Mouse (Mus musculus): ENCODE measurements around the gene Chmp4b.

Gene Chmp4b

GRCm38 (mm10) chr2:154641176-154641575 lies 10.3 kb upstream of the Chmp4b start:
- no peak for DNase-seq (ENCODE audit: low read depth)

GRCm38 (mm10) chr2:154642005-154642459 lies 9.5 kb upstream of the Chmp4b start:
- no peak for DNase-seq (ENCODE audit: low read depth)

GRCm38 (mm10) chr2:154642712-154643385 lies 8.7 kb upstream of the Chmp4b start:
- DNase-seq (ENCODE audit: low read depth): no peak

GRCm38 (mm10) chr2:154646634-154647033 lies 4.9 kb upstream of the Chmp4b start:
- DNase-seq (ENCODE audit: low read depth): peak; percentile 44

- peak; percentile 65 for DNase-seq (ENCODE audit: low read depth)
Measured at GRCm38 (mm10) chr2:154648086-154648485, 3.4 kb upstream of the Chmp4b start.

- no peak for DNase-seq (ENCODE audit: low read depth)
Measured at GRCm38 (mm10) chr2:154650404-154650803, 1.1 kb upstream of the Chmp4b start.

- no peak for DNase-seq (ENCODE audit: low read depth)
Measured at GRCm38 (mm10) chr2:154654976-154655375, 3.5 kb downstream of the Chmp4b start.

GRCm38 (mm10) chr2:154655878-154656414 lies 4.4 kb downstream of the Chmp4b start:
- no peak for DNase-seq (ENCODE audit: low read depth)

- DNase-seq (ENCODE audit: low read depth): peak; percentile 98
Measured at GRCm38 (mm10) chr2:154656710-154657485, 5.4 kb downstream of the Chmp4b start.

GRCm38 (mm10) chr2:154657486-154658237 lies 6.2 kb downstream of the Chmp4b start:
- DNase-seq (ENCODE audit: low read depth): peak; percentile 94

GRCm38 (mm10) chr2:154659070-154659469 lies 7.6 kb downstream of the Chmp4b start:
- DNase-seq (ENCODE audit: low read depth): no peak

- DNase-seq (ENCODE audit: low read depth): peak; percentile 61
Measured at GRCm38 (mm10) chr2:154659531-154660074, 8.1 kb downstream of the Chmp4b start.

- DNase-seq (ENCODE audit: low read depth): no peak
Measured at GRCm38 (mm10) chr2:154668680-154669079, 17.2 kb downstream of the Chmp4b start.

GRCm38 (mm10) chr2:154670106-154670505 lies 18.6 kb downstream of the Chmp4b start:
- DNase-seq (ENCODE audit: low read depth): no peak

GRCm38 (mm10) chr2:154670741-154671140 lies 19.2 kb downstream of the Chmp4b start:
- DNase-seq (ENCODE audit: low read depth): no peak

- no peak for DNase-seq (ENCODE audit: low read depth)
Measured at GRCm38 (mm10) chr2:154674008-154674407, 22.5 kb downstream of the Chmp4b start.

- no peak for DNase-seq (ENCODE audit: low read depth)
Measured at GRCm38 (mm10) chr2:154676653-154677609, 25.4 kb downstream of the Chmp4b start.

- no peak for DNase-seq (ENCODE audit: low read depth)
Measured at GRCm38 (mm10) chr2:154677651-154678139, 26.2 kb downstream of the Chmp4b start.

- DNase-seq (ENCODE audit: low read depth): no peak
Measured at GRCm38 (mm10) chr2:154678995-154679394, 27.5 kb downstream of the Chmp4b start.

- DNase-seq (ENCODE audit: low read depth): no peak
Measured at GRCm38 (mm10) chr2:154680337-154680736, 28.8 kb downstream of the Chmp4b start.

GRCm38 (mm10) chr2:154680941-154681340 lies 29.4 kb downstream of the Chmp4b start:
- no peak for DNase-seq (ENCODE audit: low read depth)
